Mouse (Mus musculus): ENCODE data around the gene Arhgap15. TPM values are rescaled to one million over a fixed set of nuclear protein-coding genes. Genes with fewer than 3 reads are reported as not detected.

Arhgap15 gene
- polyA plus RNA-seq, 1 experiment from 2014 or later: 0.38 TPM

DNA sequence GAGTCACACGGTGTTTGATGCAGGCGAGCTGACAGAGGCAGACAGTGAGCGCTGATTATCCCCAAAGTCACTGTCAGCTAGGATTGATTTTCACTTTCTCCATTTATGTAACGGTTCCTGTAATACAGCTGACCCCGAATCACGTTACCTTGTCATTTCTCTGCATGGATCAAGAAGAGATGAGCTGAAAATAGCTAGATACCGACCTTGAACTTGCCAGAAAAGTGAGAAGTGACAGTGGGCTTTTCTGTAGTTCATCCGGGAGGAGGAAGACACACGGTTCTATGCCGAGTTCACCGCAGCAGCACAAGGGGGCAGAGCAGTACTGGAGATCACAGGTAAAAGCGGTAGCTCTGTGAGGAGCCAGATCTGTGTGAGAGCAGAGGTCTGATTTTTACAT is 38.5 kb downstream of the Arhgap15 start:
- H3K9ac ChIP-seq: no peak overlapping the region
- H3K27me3 ChIP-seq: peaks cover 68% of the 10 kb centered on the region
- 49% methylated on average over 12 of the region's 12 CpGs for WGBS
- H3K4me3 ChIP-seq (replicated peaks): no peak overlapping the region
- no peaks in the 10 kb centered on the region for H3K9me3 ChIP-seq
- ATAC-seq (ENCODE audit: low FRiP score): peak; percentile 66; the same call in 1 of the 2 replicates
- no peak overlapping the region for H3K4me2 ChIP-seq
- H3K36me3 ChIP-seq (replicated peaks): no peaks in the 10 kb centered on the region
- H3K27ac ChIP-seq: no peak overlapping the region
- H3K4me1 ChIP-seq: peaks cover 5% of the 10 kb centered on the region; the same call in 1 of the 2 replicates

DNA sequence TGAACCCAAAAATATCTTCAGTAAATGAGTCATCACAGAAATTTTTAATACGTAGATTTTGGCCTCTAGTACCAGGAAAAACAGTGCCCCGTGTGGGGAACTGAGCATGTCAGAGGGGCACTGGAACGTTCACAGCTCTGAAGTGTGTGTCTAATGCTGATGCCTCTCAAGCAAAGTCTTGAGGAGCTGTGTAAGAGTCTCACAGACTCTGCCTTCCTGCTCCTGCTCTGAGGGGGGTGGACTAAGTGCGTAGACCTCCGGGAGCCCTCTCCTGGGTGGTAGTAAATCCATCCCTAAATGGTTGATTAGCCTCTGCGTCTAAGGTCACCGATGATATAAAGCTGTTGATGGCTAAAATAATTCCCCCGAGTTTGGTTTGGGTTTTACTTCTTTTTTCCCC is 39.9 kb downstream of the Arhgap15 start:
- Histone ChIP-seq H3K9ac (no peak overlapping the region), H3K4me2 (no peak overlapping the region), H3K36me3 (replicated peaks) (no peaks in the 10 kb centered on the region), H3K4me1 (peaks cover 5% of the 10 kb centered on the region; the same call in 1 of the 2 replicates), H3K27ac (no peak overlapping the region), H3K9me3 (no peaks in the 10 kb centered on the region), H3K27me3 (peaks cover 73% of the 10 kb centered on the region), H3K4me3 (replicated peaks) (no peak overlapping the region)
- 37% methylated on average over 8 of the region's 8 CpGs for WGBS
- ATAC-seq (ENCODE audit: low FRiP score): no peak

DNA sequence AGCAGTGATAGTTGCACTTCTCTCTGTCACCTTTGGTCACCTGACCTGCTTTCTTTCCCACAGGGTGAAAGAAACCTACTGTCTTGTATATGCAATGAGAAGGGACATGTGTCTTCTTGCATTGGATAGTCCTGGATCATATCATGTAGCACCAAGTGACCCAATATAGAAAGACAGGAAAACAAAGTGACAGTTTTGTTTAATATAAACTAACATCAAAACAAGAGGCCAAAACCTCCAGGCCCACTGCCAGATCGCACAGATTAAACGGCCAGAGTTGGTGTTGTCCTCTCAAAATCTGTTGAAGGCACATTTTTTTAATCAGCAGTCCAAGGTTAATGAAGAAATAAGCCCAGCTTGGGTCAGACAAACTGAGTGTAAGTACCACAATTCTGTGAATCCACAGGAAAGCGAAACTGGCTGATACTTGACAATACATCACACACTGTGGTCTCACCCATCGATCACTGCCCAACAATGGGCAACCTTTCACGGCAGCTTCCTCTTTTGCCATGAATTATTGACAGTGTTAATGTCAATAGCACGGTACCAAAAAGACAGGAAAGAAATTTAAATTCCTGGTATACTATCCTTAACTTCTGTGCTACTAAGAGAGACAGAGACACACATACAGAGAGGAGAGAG is 41.5 kb downstream of the Arhgap15 start:
- H3K4me1 ChIP-seq: peaks cover 5% of the 10 kb centered on the region; the same call in 1 of the 2 replicates
- peaks cover 69% of the 10 kb centered on the region for H3K27me3 ChIP-seq
- H3K9ac ChIP-seq: no peak overlapping the region
- H3K9me3 ChIP-seq: no peaks in the 10 kb centered on the region
- no peak overlapping the region for H3K27ac ChIP-seq
- 81% methylated on average over 6 of the region's 6 CpGs for WGBS
- ATAC-seq (ENCODE audit: low FRiP score): no peak
- no peak overlapping the region for H3K4me3 ChIP-seq (replicated peaks)
- H3K4me2 ChIP-seq: no peak overlapping the region
- H3K36me3 ChIP-seq (replicated peaks): no peaks in the 10 kb centered on the region

DNA sequence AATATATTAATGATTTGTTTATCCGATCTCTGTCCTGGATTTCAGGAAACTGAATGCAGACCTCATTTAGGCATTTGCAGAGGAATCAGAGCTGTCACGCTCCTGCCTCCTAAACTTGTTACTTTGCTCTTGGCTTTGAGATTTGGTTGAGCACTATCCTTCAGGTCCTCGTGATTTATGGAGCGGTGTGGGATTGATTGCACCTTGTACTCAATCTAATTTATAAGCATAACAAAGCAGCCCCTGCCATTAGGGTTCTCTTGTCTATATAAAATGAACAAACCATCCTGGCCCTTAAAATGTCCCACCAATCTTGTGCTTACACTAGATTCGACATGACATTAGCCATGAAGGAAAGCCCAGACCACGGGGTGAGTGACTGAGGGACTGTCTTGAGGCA is 43.0 kb downstream of the Arhgap15 start:
- H3K27me3 ChIP-seq: peaks cover 69% of the 10 kb centered on the region
- no peak overlapping the region for H3K4me2 ChIP-seq
- H3K4me1 ChIP-seq: no peaks in the 10 kb centered on the region; the same call in 1 of the 2 replicates
- no peaks in the 10 kb centered on the region for H3K9me3 ChIP-seq
- no peak for ATAC-seq (ENCODE audit: low FRiP score)
- no peak overlapping the region for H3K9ac ChIP-seq
- H3K27ac ChIP-seq: no peak overlapping the region
- WGBS: 85% methylated on average over 6 of the region's 6 CpGs
- H3K4me3 ChIP-seq (replicated peaks): no peak overlapping the region
- H3K36me3 ChIP-seq (replicated peaks): no peaks in the 10 kb centered on the region

DNA sequence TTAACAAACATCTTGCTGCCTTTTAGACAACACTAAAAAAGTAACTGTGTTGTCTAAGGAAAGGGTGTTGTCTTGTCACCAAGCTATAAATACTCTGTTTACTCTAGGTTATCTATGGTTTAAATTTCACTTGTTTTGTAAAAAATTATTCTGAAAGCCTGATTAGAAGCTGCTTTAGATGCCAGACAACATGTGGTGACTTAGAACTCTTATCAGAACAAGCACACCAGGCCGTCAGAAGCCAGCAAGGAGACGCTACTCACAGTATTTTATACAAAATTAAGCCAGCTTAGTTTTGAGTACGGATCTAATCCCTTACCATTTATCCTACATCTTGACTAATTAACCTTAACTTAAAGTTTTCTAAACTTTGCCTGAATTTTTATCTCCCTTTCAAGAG is 44.5 kb downstream of the Arhgap15 start:
- Histone ChIP-seq H3K36me3 (replicated peaks) (no peaks in the 10 kb centered on the region), H3K9ac (no peak overlapping the region), H3K9me3 (no peaks in the 10 kb centered on the region), H3K4me1 (no peaks in the 10 kb centered on the region), H3K4me2 (no peak overlapping the region), H3K27ac (no peak overlapping the region), H3K4me3 (replicated peaks) (no peak overlapping the region), H3K27me3 (peaks cover 56% of the 10 kb centered on the region)
- 75% methylated on average over 3 of the region's 3 CpGs for WGBS
- no peak for ATAC-seq (ENCODE audit: low FRiP score)

DNA sequence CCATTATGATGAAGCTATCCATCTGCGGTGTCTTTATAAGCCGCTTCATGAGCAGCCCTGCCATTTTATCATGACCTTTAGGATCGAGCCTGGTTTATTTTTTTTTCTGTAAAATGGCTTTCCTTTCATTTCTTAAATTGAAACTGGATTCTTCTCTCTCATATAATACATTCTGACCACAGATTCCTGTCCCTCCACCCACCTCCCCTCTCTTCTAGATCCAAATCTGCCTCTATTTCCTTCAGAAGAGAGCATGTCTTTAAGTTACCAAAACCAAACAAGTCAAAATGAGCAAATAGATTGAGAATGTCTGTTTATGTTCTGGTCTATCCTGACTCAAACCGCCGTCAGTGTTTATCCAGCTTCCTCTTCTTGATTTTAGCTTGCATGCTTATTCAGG is 46.1 kb downstream of the Arhgap15 start:
- Histone ChIP-seq H3K36me3 (replicated peaks) (no peaks in the 10 kb centered on the region), H3K27ac (no peak overlapping the region), H3K9ac (no peak overlapping the region), H3K4me2 (no peak overlapping the region), H3K4me3 (replicated peaks) (no peak overlapping the region), H3K4me1 (no peaks in the 10 kb centered on the region), H3K9me3 (no peaks in the 10 kb centered on the region), H3K27me3 (peaks cover 42% of the 10 kb centered on the region)
- ATAC-seq (ENCODE audit: low FRiP score): no peak
- 94% methylated on average over 5 of the region's 5 CpGs for WGBS

DNA sequence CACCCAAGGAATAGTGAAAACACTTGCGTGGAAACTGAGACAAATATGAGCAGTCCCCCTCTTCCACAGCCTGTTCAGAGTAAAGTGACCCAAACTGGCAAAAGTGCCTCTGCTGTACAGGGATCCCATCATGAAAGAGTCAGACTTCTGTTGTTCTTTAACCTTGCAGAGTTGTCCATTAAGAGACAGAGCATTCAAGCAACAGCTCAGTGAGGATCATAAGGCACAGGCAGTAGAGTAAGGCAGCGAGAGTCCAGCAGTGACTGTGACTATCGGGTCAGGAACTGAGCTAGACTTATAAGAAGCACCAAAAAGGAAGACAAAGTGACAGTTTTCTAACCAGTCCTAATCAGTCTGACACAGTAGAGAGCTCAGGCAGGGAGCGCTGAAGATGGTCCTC is 47.8 kb downstream of the Arhgap15 start:
- WGBS: 88% methylated on average over 4 of the region's 4 CpGs
- Histone ChIP-seq H3K27ac (no peak overlapping the region), H3K9ac (no peak overlapping the region), H3K9me3 (no peaks in the 10 kb centered on the region), H3K36me3 (replicated peaks) (no peaks in the 10 kb centered on the region), H3K4me3 (replicated peaks) (no peak overlapping the region), H3K4me1 (no peaks in the 10 kb centered on the region), H3K4me2 (no peak overlapping the region), H3K27me3 (peaks cover 26% of the 10 kb centered on the region)
- no peak for ATAC-seq (ENCODE audit: low FRiP score)

DNA sequence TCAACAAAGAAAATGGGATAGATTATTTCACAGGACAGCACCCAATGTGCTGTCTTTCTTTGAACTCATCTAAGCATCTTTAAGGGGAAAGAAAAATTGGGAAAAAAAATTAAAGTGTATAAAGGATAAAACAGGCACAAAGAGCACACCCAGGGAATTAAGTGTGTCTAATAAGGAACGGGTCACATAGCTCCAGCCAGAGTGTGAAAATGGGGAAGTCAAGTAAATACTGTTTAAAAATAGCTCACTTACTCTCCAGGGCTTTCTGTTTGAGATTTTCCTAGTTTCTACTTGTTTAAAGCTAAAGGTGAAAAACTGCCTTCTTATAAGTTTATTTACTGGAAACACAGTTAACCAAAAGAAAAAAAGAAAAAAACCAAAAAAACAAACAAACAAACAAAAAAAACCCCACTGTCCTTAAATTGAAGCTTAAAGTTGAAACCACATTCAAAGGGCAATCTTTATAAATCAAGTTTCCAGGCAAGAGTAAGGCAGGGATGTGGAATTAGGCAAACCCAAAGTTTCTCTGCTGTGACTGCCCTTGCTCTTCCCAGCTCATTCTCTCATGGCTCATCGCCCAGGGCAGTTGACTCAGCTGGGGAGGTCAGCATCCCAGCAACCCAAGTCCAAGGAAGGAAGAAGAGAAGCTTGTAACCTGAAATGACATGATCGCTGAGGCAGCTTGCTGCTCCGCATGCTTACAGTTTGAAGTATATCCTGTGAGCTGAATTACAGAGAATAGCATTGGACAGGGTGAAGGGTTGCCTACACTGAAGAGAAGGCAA is 57.5 kb downstream of the Arhgap15 start:
- H3K36me3 ChIP-seq (replicated peaks): no peaks in the 10 kb centered on the region
- 84% methylated on average over 4 of the region's 4 CpGs for WGBS
- no peak for ATAC-seq (ENCODE audit: low FRiP score)
- H3K4me1 ChIP-seq: no peaks in the 10 kb centered on the region
- no peak overlapping the region for H3K4me2 ChIP-seq
- no peak overlapping the region for H3K9ac ChIP-seq
- no peaks in the 10 kb centered on the region for H3K27me3 ChIP-seq
- H3K9me3 ChIP-seq: no peaks in the 10 kb centered on the region
- H3K4me3 ChIP-seq (replicated peaks): no peak overlapping the region
- no peak overlapping the region for H3K27ac ChIP-seq

DNA sequence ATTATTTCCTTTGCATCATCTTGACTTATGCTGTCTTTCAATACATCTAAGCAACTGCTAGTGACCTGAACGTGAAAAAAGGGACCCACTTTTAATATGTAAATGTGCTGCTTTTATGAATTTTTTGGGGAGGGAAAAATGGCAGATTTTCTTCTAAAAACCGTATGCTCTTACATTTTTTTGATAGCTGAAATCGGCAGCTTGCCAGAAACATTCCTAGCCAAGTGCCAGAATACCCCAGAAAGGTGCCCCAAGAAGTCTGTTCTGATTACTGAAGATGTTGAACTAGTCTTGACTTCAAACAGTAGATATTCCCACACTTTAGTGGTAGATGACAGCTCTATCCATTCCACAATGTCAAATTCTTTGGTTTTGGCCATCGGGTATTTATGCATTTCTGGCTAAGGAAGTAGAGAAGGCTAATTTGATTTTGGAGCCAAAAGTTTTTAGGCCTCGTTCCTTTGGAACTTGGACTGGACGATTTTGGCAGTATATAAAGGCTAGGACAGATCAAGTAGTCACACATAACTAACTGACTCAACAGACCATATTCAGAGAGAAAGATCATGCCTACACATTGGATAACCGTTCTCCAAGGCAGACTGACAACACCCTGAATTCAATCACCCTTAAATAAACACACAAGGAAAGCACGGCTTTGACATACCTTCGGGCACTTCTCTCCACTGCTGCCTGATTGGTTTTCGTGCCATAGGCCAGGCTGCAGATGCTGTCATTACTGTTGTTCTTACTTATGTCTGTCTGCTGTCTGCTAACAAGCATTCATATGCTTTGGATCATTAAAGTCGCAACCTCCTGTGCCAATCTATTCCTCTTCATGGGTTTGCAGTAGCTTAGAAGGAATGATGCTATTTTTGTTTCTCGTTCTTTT is 67.5 kb downstream of the Arhgap15 start:
- no peak overlapping the region for H3K27ac ChIP-seq

DNA sequence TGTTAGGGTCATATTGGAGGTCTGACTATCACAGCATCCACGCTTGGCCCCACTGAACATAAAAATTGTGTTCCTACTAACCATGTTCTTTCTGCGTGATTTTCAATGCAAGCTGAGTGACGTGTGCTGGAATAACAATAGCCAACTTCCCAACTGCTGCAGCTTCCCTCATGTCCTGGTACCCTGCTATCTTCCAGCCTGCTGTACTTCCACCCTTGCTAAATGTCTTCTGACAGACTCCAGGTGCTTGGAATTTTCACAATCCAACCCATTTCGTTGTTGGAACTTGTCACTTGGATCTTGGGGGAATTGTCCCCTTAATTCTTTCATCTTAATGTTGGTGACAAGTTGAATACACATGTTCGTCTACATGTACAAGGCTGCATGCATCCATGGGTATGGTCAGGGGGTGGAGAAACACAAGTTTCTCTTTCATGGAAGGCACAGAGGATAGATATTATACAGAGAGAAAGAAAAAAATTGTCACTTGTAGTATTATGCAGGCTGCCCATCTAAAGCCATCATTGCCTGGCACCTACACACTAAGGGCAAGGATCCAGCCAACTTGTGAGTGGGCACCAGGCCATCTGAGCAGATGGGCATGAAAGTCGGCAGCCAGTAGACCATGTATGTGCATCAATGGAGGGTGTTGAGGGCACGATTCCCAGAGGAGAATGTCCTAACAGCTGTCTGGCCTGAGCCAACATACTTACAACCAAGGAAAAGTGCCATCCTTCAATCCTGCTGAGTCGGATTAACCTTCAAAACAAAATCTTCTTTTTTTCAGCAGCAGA is 68.4 kb downstream of the Arhgap15 start:
- no peak for ATAC-seq (ENCODE audit: low FRiP score)
- no peaks in the 10 kb centered on the region for H3K9me3 ChIP-seq

More for the DNA sequence above, 67.5 kb downstream of the Arhgap15 start:
- Histone ChIP-seq H3K4me1 (no peaks in the 10 kb centered on the region), H3K9ac (no peak overlapping the region), H3K27me3 (no peaks in the 10 kb centered on the region), H3K4me2 (no peak overlapping the region), H3K9me3 (no peaks in the 10 kb centered on the region), H3K36me3 (replicated peaks) (no peaks in the 10 kb centered on the region), H3K4me3 (replicated peaks) (no peak overlapping the region)
- ATAC-seq (ENCODE audit: low FRiP score): no peak
- WGBS: 89% methylated on average over 12 of the region's 12 CpGs

DNA sequence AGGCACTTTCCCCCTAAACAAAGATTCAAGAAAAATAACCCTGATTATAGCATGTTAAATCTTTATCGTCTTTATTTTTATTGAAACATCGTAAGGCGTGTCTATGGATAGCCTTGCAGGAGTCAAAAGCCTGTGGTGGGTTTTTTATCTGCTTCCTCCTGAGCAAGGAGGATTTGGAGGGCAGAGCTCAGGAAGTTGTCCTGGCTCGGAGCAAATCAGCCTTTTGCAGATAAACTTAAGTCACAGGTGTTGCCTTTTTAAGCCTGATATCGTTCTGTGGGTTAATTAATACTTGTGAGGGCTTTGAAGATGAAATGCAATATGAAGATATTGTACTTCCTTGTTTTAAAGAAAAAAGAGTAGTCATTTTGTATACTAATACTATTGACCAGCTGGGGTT is 87.3 kb downstream of the Arhgap15 start:
- no peaks in the 10 kb centered on the region for H3K36me3 ChIP-seq (replicated peaks)
- H3K9ac ChIP-seq: no peak overlapping the region
- no peaks in the 10 kb centered on the region for H3K9me3 ChIP-seq
- H3K4me2 ChIP-seq: no peak overlapping the region
- H3K27ac ChIP-seq: no peak overlapping the region
- 90% methylated on average over 5 of the region's 5 CpGs for WGBS
- H3K4me3 ChIP-seq (replicated peaks): no peak overlapping the region
- no peaks in the 10 kb centered on the region for H3K4me1 ChIP-seq
- H3K27me3 ChIP-seq: no peaks in the 10 kb centered on the region
- ATAC-seq (ENCODE audit: low FRiP score): no peak

More for the DNA sequence above, 68.4 kb downstream of the Arhgap15 start:
- 89% methylated on average over 8 of the region's 8 CpGs for WGBS
- Histone ChIP-seq H3K27ac (no peak overlapping the region), H3K27me3 (no peaks in the 10 kb centered on the region), H3K4me3 (replicated peaks) (no peak overlapping the region), H3K4me2 (no peak overlapping the region), H3K9ac (no peak overlapping the region), H3K4me1 (no peaks in the 10 kb centered on the region), H3K36me3 (replicated peaks) (no peaks in the 10 kb centered on the region)
